Mouse (Mus musculus) erythroblast, adult 5-6 weeks (primary cell): Measurements from ENCODE around the gene Ktn1. TPM values are rescaled to one million over a fixed set of nuclear protein-coding genes. Genes with fewer than 3 reads are reported as not detected.

Experiments used
- ATAC-seq: replicated peaks from 2 replicates; pipeline ENCODE4 v1.8.0; 2016; ENCODE audit warnings: moderate number of reproducible peaks, mild to moderate bottlenecking, moderate TSS enrichment, inconsistent platforms; ENCODE audit not compliant: poor library complexity, low FRiP score, severe bottlenecking
- total RNA-seq, 2 experiments: library from RNA; stranded (forward) in 1 of 2; stranded (reverse) in 1 of 2; fragments of 150-400 nt in 1 of 2; fragments of 200-764, 138-1000 nt in 1 of 2; gene quantifications; 2 replicates each; pipeline versions ENCODE4 v1.2.3 to v1.2.4; 2015 to 2017; ENCODE audit warnings: low replicate concordance in 2 of 2

The Ktn1 gene
- total RNA-seq (2015; ENCODE audit: low replicate concordance) = 7.3 and 48.0 TPM in 2 replicates
- total RNA-seq (2017; ENCODE audit: low replicate concordance) = 6.6 and 17.8 TPM in 2 replicates

- ATAC-seq = no peak
These were observed at the start of gene Ktn1 for GRCm38 (mm10) chr14:47648218-47648617. Gene Ktn1, plus strand, starts transcription at chr14:47648448.

- ATAC-seq = no peak
These were observed 35.0 kb upstream of the Ktn1 start for GRCm38 (mm10) chr14:47613254-47613653.

- ATAC-seq = no peak
These were observed 29.4 kb upstream of the Ktn1 start for GRCm38 (mm10) chr14:47618891-47619290.

- ATAC-seq = no peak
These were observed 26.3 kb upstream of the Ktn1 start for GRCm38 (mm10) chr14:47621901-47622300.

GRCm38 (mm10) chr14:47624837-47625236, 23.4 kb upstream of the Ktn1 start:
- no peak for ATAC-seq

GRCm38 (mm10) chr14:47626143-47626542, 22.1 kb upstream of the Ktn1 start:
- ATAC-seq = no peak

GRCm38 (mm10) chr14:47626812-47627211, 21.4 kb upstream of the Ktn1 start:
- ATAC-seq = no peak

- no peak for ATAC-seq
These were observed 20.9 kb upstream of the Ktn1 start for GRCm38 (mm10) chr14:47627360-47627759.

GRCm38 (mm10) chr14:47632419-47632818, 15.8 kb upstream of the Ktn1 start:
- ATAC-seq = no peak

- ATAC-seq = no peak
These were observed 13.8 kb upstream of the Ktn1 start for GRCm38 (mm10) chr14:47634410-47634809.

- no peak for ATAC-seq
These were observed 13.4 kb upstream of the Ktn1 start for GRCm38 (mm10) chr14:47634846-47635245.

- no peak for ATAC-seq
These were observed 9.8 kb upstream of the Ktn1 start for GRCm38 (mm10) chr14:47638316-47638895.

GRCm38 (mm10) chr14:47645620-47646019, 2.6 kb upstream of the Ktn1 start:
- ATAC-seq = no peak

- no peak for ATAC-seq
These were observed 2.0 kb upstream of the Ktn1 start for GRCm38 (mm10) chr14:47646246-47646645.

- no peak for ATAC-seq
These were observed 1.3 kb upstream of the Ktn1 start for GRCm38 (mm10) chr14:47646696-47647516.

GRCm38 (mm10) chr14:47648706-47649630, 720 bp downstream of the Ktn1 start:
- peak; percentile 82 for ATAC-seq

- ATAC-seq = peak; percentile 76
These were observed 1.5 kb downstream of the Ktn1 start for GRCm38 (mm10) chr14:47649631-47650337.

GRCm38 (mm10) chr14:47650338-47650720, 2.1 kb downstream of the Ktn1 start:
- no peak for ATAC-seq

GRCm38 (mm10) chr14:47651272-47651671, 3.0 kb downstream of the Ktn1 start:
- no peak for ATAC-seq

GRCm38 (mm10) chr14:47655444-47655843, 7.2 kb downstream of the Ktn1 start:
- no peak for ATAC-seq
